17 mouse cellular contexts compared by ENCODE assay signal in the genomic region with DNA sequence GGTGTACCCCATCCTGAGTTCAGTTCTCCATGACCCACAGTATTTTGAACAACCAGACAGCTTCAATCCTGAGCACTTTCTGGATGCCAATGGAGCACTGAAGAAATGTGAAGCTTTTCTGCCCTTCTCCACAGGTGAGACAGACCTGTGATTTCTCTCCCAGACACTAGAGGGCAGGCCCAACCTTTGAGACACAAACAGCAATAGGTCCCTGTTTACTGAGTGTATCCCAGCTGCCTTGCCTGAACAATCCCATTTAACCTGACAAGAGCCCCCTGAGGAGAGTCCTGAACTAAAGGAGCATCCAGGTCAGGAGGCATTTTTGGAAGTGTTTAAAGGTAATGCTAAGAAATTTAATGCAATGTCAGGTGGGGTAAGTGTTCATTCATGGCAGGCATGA.
A peak's percentile ranks its signal among the peaks of the same experiment; 100 is the strongest.
DNase-seq lines count a peak whose midpoint lies in the region; ATAC-seq and TF ChIP-seq lines count a peak whose summit lies in the region.
"Had no signal": no experiment of that assay in that cellular context is flagged by ENCODE, and none has a peak within 500 bp of the region (broad histone marks: within the 10 kb centered on the region; RNA-seq: fewer than 3 reads in every experiment).

No protein-coding gene starts in this region.

- peak; percentile 25; the same call in 1 of the 2 replicates for TF ChIP-seq CTCF in lung, embryonic 14.5 days (IDR thresholded peaks at IDR 0.05; ENCODE audit: low read depth)
- peak; percentile 55 for TF ChIP-seq CTCF in stomach, postnatal 0 days (IDR thresholded peaks at IDR 0.05; ENCODE audit: low read depth)

- no peaks in the 10 kb centered on the region for H3K36me3 ChIP-seq in lung, embryonic 14.5 days (ENCODE audit: insufficient read depth)
- no peaks in the 10 kb centered on the region for H3K36me3 ChIP-seq in stomach, postnatal 0 days (ENCODE audit: control insufficient read depth, insufficient read depth, low read length)
- H3K36me3 ChIP-seq: embryonic facial prominence, embryonic 10.5 days; heart, embryonic 10.5 days; limb, embryonic 13.5 days had no signal

- H3K4me3 ChIP-seq in lung, embryonic 14.5 days (ENCODE audit: low read depth, low read length) = no peak overlapping the region
- no peak overlapping the region for H3K4me3 ChIP-seq in stomach, postnatal 0 days (ENCODE audit: low read depth, low read length)
- H3K4me3 ChIP-seq: embryonic facial prominence, embryonic 10.5 days; heart, embryonic 10.5 days; limb, embryonic 13.5 days had no signal

- no peak overlapping the region for H3K27ac ChIP-seq in lung, embryonic 14.5 days (ENCODE audit: low read depth)
- no peak overlapping the region for H3K27ac ChIP-seq in stomach, postnatal 0 days (replicated peaks)
- H3K27ac ChIP-seq: embryonic facial prominence, embryonic 10.5 days; heart, embryonic 10.5 days; limb, embryonic 13.5 days had no signal

- H3K27me3 ChIP-seq in lung, embryonic 14.5 days (ENCODE audit: insufficient read depth, low read length) = no peaks in the 10 kb centered on the region
- no peaks in the 10 kb centered on the region for H3K27me3 ChIP-seq in stomach, postnatal 0 days (ENCODE audit: control insufficient read depth, insufficient read depth, low read length)
- H3K27me3 ChIP-seq: limb, embryonic 13.5 days had no signal

- ATAC-seq in lung, embryonic 14.5 days (ENCODE audit: insufficient read depth) = no peak
- no peak for ATAC-seq in stomach, postnatal 0 days (ENCODE audit: low FRiP score, low TSS enrichment)
- ATAC-seq: CD4-positive, CD25-positive, alpha-beta regulatory T cell, adult 4 months had no signal

- H3K4me2 ChIP-seq in lung, embryonic 14.5 days = no peak overlapping the region
- H3K4me2 ChIP-seq in stomach, postnatal 0 days (replicated peaks; ENCODE audit: low read depth) = no peak overlapping the region
- H3K4me2 ChIP-seq: limb, embryonic 13.5 days had no signal

- H3K9me3 ChIP-seq in lung, embryonic 14.5 days (ENCODE audit: low read depth, low read length) = no peaks in the 10 kb centered on the region
- no peaks in the 10 kb centered on the region for H3K9me3 ChIP-seq in stomach, postnatal 0 days (ENCODE audit: control insufficient read depth, low read length)

- TF ChIP-seq EP300 in stomach, postnatal 0 days (optimal IDR thresholded peaks at IDR 0.05) = no peak

- H3K9ac ChIP-seq in lung, embryonic 14.5 days = no peak overlapping the region
- no peak overlapping the region for H3K9ac ChIP-seq in stomach, postnatal 0 days (ENCODE audit: low read length)
- H3K9ac ChIP-seq: limb, embryonic 13.5 days had no signal

- H3K4me1 ChIP-seq in lung, embryonic 14.5 days (ENCODE audit: insufficient read depth) = no peaks in the 10 kb centered on the region
- H3K4me1 ChIP-seq in stomach, postnatal 0 days (replicated peaks; ENCODE audit: control insufficient read depth, insufficient read depth) = no peaks in the 10 kb centered on the region
- H3K4me1 ChIP-seq: embryonic facial prominence, embryonic 10.5 days; heart, embryonic 10.5 days; limb, embryonic 13.5 days had no signal

- peak; percentile 1 for DNase-seq in adrenal gland, adult 8-10 months
- DNase-seq in adrenal gland, adult 2 months = no peak
- DNase-seq in kidney, postnatal 10 days = peak; percentile 3
- DNase-seq in kidney, postnatal 25 days = no peak
- no peak for DNase-seq in lung, embryonic 14.5 days
- DNase-seq in lung, postnatal 10 days = no peak
- DNase-seq in stomach, postnatal 0 days (ENCODE audit: low spot score) = no peak
- DNase-seq in left cerebral cortex, adult 18-20 months (ENCODE audit: low spot score in 2 of 2) = no peak
- DNase-seq: cerebellum, adult 8-10 months; heart, postnatal 10 days; right cerebral cortex, postnatal 14 days; spleen, adult 18-20 months; thymus, postnatal 4 days had no signal

Comparison
In these comparisons a context has a peak if more than half of its experiments do, and no peak if none do; other contexts are left out.
1. DNase-seq: peak in adrenal gland, adult 8-10 months (single experiment) and kidney, postnatal 10 days (single experiment); none in adrenal gland, adult 2 months (single experiment), kidney, postnatal 25 days (0 of 2), lung, embryonic 14.5 days (single experiment), lung, postnatal 10 days (single experiment), stomach, postnatal 0 days (single experiment) and left cerebral cortex, adult 18-20 months (0 of 2).